Mouse (Mus musculus): ENCODE results near the gene Rpa2. TPM values are rescaled to one million over a fixed set of nuclear protein-coding genes. Genes with fewer than 3 reads are reported as not detected.

Rpa2 gene
- polyA plus RNA-seq, 1 experiment from 2014 or later: 164 TPM

GRCm38 (mm10) chr4:132805146-132805545, 37.0 kb downstream of the Rpa2 start:
- no peak overlapping the region for H3K9ac ChIP-seq (ENCODE audit: low read length)
- no peaks in the 10 kb centered on the region for H3K9me3 ChIP-seq (ENCODE audit: control insufficient read depth, low read length)
- no peak overlapping the region for H3K4me3 ChIP-seq (ENCODE audit: low read depth, low read length)
- H3K36me3 ChIP-seq (ENCODE audit: control insufficient read depth, insufficient read depth, low read length): no peaks in the 10 kb centered on the region
- ATAC-seq (ENCODE audit: low FRiP score): no peak
- H3K4me2 ChIP-seq: no peak overlapping the region
- no peaks in the 10 kb centered on the region for H3K4me1 ChIP-seq (ENCODE audit: control insufficient read depth, insufficient read depth, low read length)
- no peaks in the 10 kb centered on the region for H3K27me3 ChIP-seq (ENCODE audit: control insufficient read depth, insufficient read depth, low read length)
- DNase-seq (ENCODE audit: low spot score, missing footprints): no peak
- H3K27ac ChIP-seq (ENCODE audit: low read depth, low read length): no peak overlapping the region
- 83% methylated on average over 5 of the region's 5 CpGs for WGBS

- Histone ChIP-seq H3K4me3 (ENCODE audit: low read depth, low read length) (no peak overlapping the region), H3K9me3 (ENCODE audit: control insufficient read depth, low read length) (peaks cover 1% of the 10 kb centered on the region; the same call in 1 of the 2 replicates), H3K9ac (ENCODE audit: low read length) (no peak overlapping the region), H3K4me1 (ENCODE audit: control insufficient read depth, insufficient read depth, low read length) (no peaks in the 10 kb centered on the region), H3K27ac (ENCODE audit: low read depth, low read length) (no peak overlapping the region), H3K36me3 (ENCODE audit: control insufficient read depth, insufficient read depth, low read length) (no peaks in the 10 kb centered on the region), H3K4me2 (no peak overlapping the region), H3K27me3 (ENCODE audit: control insufficient read depth, insufficient read depth, low read length) (no peaks in the 10 kb centered on the region)
- 88% methylated on average over 12 of the region's 12 CpGs for WGBS
- no peak for DNase-seq (ENCODE audit: low spot score, missing footprints)
- ATAC-seq (ENCODE audit: low FRiP score): no peak
These were observed 37.6 kb downstream of the Rpa2 start for GRCm38 (mm10) chr4:132805599-132806197.

- ATAC-seq (ENCODE audit: low FRiP score): no peak
- H3K4me2 ChIP-seq: no peak overlapping the region
- WGBS: 86% methylated on average over 7 of the region's 7 CpGs
- no peak overlapping the region for H3K4me3 ChIP-seq (ENCODE audit: low read depth, low read length)
- no peaks in the 10 kb centered on the region for H3K4me1 ChIP-seq (ENCODE audit: control insufficient read depth, insufficient read depth, low read length)
- H3K9me3 ChIP-seq (ENCODE audit: control insufficient read depth, low read length): peaks cover 4% of the 10 kb centered on the region; the same call in 1 of the 2 replicates
- no peak overlapping the region for H3K27ac ChIP-seq (ENCODE audit: low read depth, low read length)
- no peak for DNase-seq (ENCODE audit: low spot score, missing footprints)
- no peaks in the 10 kb centered on the region for H3K27me3 ChIP-seq (ENCODE audit: control insufficient read depth, insufficient read depth, low read length)
- no peak overlapping the region for H3K9ac ChIP-seq (ENCODE audit: low read length)
- no peaks in the 10 kb centered on the region for H3K36me3 ChIP-seq (ENCODE audit: control insufficient read depth, insufficient read depth, low read length)
These were observed 38.6 kb downstream of the Rpa2 start for GRCm38 (mm10) chr4:132806620-132807191.

- Histone ChIP-seq H3K4me3 (ENCODE audit: low read depth, low read length) (no peak overlapping the region), H3K36me3 (ENCODE audit: control insufficient read depth, insufficient read depth, low read length) (no peaks in the 10 kb centered on the region), H3K4me2 (no peak overlapping the region), H3K27ac (ENCODE audit: low read depth, low read length) (no peak overlapping the region), H3K27me3 (ENCODE audit: control insufficient read depth, insufficient read depth, low read length) (no peaks in the 10 kb centered on the region), H3K4me1 (ENCODE audit: control insufficient read depth, insufficient read depth, low read length) (no peaks in the 10 kb centered on the region), H3K9me3 (ENCODE audit: control insufficient read depth, low read length) (peaks cover 4% of the 10 kb centered on the region; the same call in 1 of the 2 replicates), H3K9ac (ENCODE audit: low read length) (no peak overlapping the region)
- ATAC-seq (ENCODE audit: low FRiP score) (no peak), DNase-seq (ENCODE audit: low spot score, missing footprints) (no peak)
- WGBS: 75% methylated on average over 5 of the region's 5 CpGs
These were observed 39.9 kb downstream of the Rpa2 start for GRCm38 (mm10) chr4:132807771-132808641.

- Histone ChIP-seq H3K9me3 (ENCODE audit: control insufficient read depth, low read length) (peaks cover 4% of the 10 kb centered on the region; the same call in 1 of the 2 replicates), H3K4me2 (no peak overlapping the region), H3K27me3 (ENCODE audit: control insufficient read depth, insufficient read depth, low read length) (no peaks in the 10 kb centered on the region), H3K4me1 (ENCODE audit: control insufficient read depth, insufficient read depth, low read length) (no peaks in the 10 kb centered on the region), H3K9ac (ENCODE audit: low read length) (no peak overlapping the region), H3K36me3 (ENCODE audit: control insufficient read depth, insufficient read depth, low read length) (no peaks in the 10 kb centered on the region), H3K27ac (ENCODE audit: low read depth, low read length) (no peak overlapping the region), H3K4me3 (ENCODE audit: low read depth, low read length) (no peak overlapping the region)
- ATAC-seq (ENCODE audit: low FRiP score) (no peak), DNase-seq (ENCODE audit: low spot score, missing footprints) (no peak)
- 89% methylated on average over 5 of the region's 5 CpGs for WGBS
These were observed 41.5 kb downstream of the Rpa2 start for GRCm38 (mm10) chr4:132809621-132810020.

- no peak for DNase-seq (ENCODE audit: low spot score, missing footprints)
- H3K36me3 ChIP-seq (ENCODE audit: control insufficient read depth, insufficient read depth, low read length): no peaks in the 10 kb centered on the region
- no peak for ATAC-seq (ENCODE audit: low FRiP score)
- H3K9me3 ChIP-seq (ENCODE audit: control insufficient read depth, low read length): peaks cover 4% of the 10 kb centered on the region; the same call in 1 of the 2 replicates
- H3K9ac ChIP-seq (ENCODE audit: low read length): no peak overlapping the region
- H3K4me3 ChIP-seq (ENCODE audit: low read depth, low read length): no peak overlapping the region
- WGBS: 86% methylated on average over 7 of the region's 7 CpGs
- no peak overlapping the region for H3K27ac ChIP-seq (ENCODE audit: low read depth, low read length)
- no peaks in the 10 kb centered on the region for H3K27me3 ChIP-seq (ENCODE audit: control insufficient read depth, insufficient read depth, low read length)
- H3K4me2 ChIP-seq: no peak overlapping the region
- H3K4me1 ChIP-seq (ENCODE audit: control insufficient read depth, insufficient read depth, low read length): no peaks in the 10 kb centered on the region
These were observed 48.3 kb downstream of the Rpa2 start for GRCm38 (mm10) chr4:132816404-132816803.

- WGBS: 83% methylated on average over 2 of the region's 2 CpGs
- Histone ChIP-seq H3K27ac (ENCODE audit: low read depth, low read length) (no peak overlapping the region), H3K4me1 (ENCODE audit: control insufficient read depth, insufficient read depth, low read length) (no peaks in the 10 kb centered on the region), H3K4me2 (no peak overlapping the region), H3K27me3 (ENCODE audit: control insufficient read depth, insufficient read depth, low read length) (no peaks in the 10 kb centered on the region), H3K9me3 (ENCODE audit: control insufficient read depth, low read length) (peaks cover 4% of the 10 kb centered on the region; the same call in 1 of the 2 replicates), H3K36me3 (ENCODE audit: control insufficient read depth, insufficient read depth, low read length) (no peaks in the 10 kb centered on the region), H3K4me3 (ENCODE audit: low read depth, low read length) (no peak overlapping the region), H3K9ac (ENCODE audit: low read length) (no peak overlapping the region)
- no peak for DNase-seq (ENCODE audit: low spot score, missing footprints)
- no peak for ATAC-seq (ENCODE audit: low FRiP score)
These were observed 48.7 kb downstream of the Rpa2 start for GRCm38 (mm10) chr4:132816855-132817254.

- H3K36me3 ChIP-seq (ENCODE audit: control insufficient read depth, insufficient read depth, low read length): no peaks in the 10 kb centered on the region
- H3K4me3 ChIP-seq (ENCODE audit: low read depth, low read length): no peak overlapping the region
- no peak overlapping the region for H3K9ac ChIP-seq (ENCODE audit: low read length)
- no peaks in the 10 kb centered on the region for H3K4me1 ChIP-seq (ENCODE audit: control insufficient read depth, insufficient read depth, low read length)
- H3K27ac ChIP-seq (ENCODE audit: low read depth, low read length): no peak overlapping the region
- DNase-seq (ENCODE audit: low spot score, missing footprints) (no peak), ATAC-seq (ENCODE audit: low FRiP score) (no peak)
- WGBS: 50% methylated on average over 2 of the region's 2 CpGs
- no peak overlapping the region for H3K4me2 ChIP-seq
- H3K27me3 ChIP-seq (ENCODE audit: control insufficient read depth, insufficient read depth, low read length): no peaks in the 10 kb centered on the region
- peaks cover 4% of the 10 kb centered on the region; the same call in 1 of the 2 replicates for H3K9me3 ChIP-seq (ENCODE audit: control insufficient read depth, low read length)
These were observed 50.3 kb downstream of the Rpa2 start for GRCm38 (mm10) chr4:132818442-132818841.

Data from midbrain, embryonic 11.5 days (tissue).